Mouse (Mus musculus): ENCODE results near the gene Hist2h3c2.
"Not testable (repeated sequence)": the region's sequence is repeated elsewhere in the genome, so short reads cannot be mapped to it uniquely, and the experiment has no call there.

Gene Hist2h3c2

DNA sequence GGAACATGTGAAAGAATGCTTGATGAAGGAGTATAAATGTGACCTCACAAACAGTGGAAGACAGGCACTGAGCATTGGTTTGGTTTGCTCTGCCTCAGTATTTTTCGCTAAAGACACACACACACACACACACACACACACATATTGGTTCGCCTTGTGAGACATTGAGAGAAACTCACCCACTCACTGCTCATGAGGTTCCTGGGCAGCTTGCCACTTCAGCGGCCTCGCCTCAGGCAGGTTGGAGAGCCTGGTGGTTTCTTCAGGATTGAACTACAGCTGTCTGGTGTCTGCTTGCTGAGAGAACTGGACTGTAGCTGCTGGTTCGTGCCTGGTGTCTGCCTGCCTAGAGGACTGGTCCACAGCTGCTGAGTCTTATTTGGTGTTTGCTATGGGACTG, 21.3 kb upstream of the Hist2h3c2 start:
- no peak for DNase-seq (ENCODE audit: low read depth, low spot score)

DNA sequence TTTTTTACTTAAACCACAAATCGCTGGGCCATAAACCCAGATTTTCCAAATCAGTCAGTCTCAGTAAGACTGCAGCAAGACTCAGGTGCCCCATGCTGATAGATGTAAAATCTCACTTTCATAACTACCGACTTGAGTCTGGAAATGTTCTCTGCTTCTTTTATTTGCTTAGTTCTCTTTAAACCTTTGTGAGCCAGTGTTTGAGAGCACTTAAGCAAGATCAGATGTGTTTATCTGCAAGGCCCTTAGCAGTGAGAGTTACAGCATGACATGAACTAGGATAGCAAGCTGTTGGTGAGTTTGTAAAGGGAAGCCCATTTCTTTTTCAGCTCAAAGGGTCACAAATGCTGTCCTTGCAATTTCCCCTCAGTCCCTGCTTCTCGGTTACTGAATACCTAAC, 18.3 kb upstream of the Hist2h3c2 start:
- DNase-seq (ENCODE audit: low read depth, low spot score): no peak

DNA sequence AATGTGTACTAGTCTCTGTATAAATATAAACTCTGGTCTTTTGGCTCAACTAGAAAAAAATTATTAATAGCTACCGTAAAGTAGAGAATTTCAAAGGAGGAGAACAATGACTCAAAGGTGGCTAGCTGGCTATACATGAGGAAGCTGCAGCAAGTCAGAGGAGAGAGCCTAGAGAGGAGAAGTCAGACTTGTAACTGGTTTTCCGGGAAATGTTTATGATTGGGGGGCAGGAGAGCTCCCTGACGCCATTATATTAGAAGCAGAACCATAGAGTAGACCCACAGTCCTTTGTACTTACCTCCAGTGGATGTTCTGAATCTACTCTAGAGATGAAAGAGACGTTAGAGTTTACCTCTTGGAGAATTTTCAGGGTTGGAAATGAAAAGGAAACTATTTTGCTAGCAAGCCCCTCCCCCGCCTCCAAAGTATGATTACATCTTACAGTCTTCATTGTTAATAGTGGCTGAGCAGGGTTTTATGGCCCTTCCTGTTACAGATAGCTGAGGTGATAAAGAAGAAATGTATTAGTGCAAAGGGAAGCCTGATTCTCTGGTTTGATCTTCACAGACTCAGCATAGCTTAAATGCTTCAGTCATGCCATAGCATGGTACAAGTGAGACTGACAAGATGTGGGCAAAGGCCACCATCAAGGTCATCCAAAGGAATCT, 17.1 kb upstream of the Hist2h3c2 start:
- no peak for DNase-seq (ENCODE audit: low read depth, low spot score)

DNA sequence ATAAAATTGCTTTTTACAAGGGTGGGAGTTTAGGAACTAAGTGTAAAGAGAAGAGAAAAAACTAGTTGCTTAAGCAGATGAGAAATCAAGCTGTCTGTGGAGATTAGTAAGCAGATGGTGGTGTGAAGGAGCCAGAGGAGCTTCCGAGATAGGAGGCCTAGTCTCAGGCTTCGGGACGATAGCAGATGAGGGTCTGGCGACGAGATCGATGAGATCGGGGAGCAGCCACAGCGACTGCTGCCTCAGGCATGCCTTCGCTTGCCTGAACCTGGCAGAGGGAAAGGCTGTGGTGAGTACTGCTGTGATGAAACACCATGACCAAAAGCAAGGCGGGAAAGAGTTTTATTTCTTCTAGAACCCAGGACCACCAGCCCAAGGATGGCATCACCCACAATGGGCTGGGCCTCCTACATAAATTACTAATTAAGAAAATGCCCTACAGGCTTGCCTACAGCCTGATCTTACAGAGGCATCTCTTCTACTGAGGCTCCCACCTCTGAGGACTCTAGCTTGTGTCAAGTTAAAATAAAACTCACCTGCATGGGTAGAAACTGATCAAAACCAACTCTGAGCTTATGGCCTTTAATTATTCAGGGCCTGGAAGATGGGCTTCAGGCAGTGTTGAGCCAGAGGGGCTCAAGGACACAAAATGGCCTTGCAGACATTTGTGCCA, 15.9 kb upstream of the Hist2h3c2 start:
- peak; percentile 81 for DNase-seq (ENCODE audit: low read depth, low spot score)

DNA sequence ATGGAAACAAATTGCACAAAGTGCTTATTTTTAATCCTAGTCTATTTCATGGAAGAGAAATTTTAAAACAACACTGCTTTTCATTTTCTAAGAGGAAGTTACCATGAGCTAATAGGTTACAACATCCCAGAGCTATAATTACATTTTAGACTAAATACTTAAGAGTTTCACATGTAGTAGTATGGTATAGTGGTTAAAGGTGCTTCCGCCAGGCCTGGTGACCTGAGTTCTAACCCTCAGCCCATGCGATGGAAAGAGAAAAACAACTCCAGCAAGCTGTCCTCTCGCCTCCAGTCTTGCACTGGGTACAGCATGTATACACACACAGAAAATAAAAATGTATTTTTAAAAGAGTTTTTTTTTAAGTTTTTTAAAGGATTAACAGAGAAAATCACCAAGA, 12.9 kb upstream of the Hist2h3c2 start:
- DNase-seq (ENCODE audit: low read depth, low spot score): no peak

DNA sequence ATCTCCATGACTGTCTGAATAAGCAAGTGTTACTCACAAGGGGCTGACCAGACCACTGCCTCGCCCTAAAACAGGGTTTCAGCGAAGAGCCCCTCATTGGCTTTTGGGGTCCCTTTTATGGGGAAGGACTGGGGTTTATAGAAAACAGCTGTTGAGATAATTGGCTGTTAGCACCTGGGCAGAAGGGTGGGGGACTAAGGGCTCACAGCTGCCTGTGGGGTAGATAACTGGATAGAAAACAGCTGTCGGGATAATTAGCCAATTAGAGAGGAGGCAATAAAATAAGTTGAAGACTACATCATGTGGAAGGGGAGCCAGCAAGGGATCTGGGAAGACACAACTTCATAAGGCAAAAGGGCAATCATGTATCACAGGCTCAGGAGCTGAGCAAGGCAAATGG, 12.0 kb upstream of the Hist2h3c2 start:
- DNase-seq (ENCODE audit: low read depth, low spot score): no peak

DNA sequence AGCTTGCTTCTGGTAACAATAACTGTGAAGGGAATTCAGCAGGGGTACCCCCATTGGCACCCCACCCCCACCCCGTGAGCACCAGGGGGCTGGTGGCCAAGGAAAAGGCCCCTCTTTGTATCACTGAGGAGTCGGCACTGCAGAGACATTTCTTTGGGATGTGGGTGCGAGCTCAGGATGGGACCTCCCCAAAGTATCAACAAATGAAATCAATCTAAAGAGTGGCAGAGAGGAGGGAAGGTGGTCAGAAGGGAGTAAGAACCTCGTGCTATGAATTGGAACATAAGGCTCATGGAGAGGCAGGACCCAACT, 10.1 kb upstream of the Hist2h3c2 start:
- no peak for DNase-seq (ENCODE audit: low read depth, low spot score)

DNA sequence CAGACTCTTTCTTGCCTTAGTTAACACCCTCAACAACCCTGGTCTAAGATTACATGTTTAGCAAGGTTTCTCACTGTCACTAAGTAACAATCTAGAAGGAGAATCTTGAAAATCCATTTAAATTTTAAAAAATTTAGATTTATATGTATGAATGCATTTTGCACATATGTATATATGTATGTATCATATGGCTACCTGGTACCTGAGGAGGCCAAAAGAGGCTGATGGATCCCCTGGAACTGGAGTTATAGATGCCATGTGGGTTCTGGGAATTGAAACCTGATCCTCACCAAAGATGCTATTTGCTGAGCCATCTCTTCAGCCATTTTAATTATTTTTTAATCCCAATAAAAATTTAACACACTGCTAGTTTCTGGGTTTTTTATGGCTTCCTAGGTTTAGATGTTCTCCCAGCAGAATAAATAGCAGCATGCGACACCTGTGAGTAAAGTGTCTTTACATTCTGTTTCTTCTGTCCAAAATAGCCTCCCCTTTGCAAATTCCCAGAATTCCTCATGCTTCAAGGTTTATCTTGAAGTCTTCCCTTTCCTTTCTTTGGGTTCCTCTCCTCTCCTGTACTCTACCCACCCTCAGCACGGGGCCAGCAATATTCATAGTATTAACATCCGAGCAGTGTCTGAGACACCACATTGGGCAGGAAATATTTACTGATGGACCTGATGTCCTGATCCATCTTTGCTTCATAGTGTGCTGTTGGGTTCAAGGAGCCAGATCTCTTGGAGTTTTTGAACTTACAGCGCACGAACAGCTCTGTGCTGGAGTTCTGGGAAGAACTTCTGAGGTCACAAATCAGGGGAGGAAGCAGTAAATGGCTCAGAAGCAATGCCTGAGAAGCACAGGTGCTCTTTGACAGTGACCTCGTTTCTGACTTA, 9.5 kb upstream of the Hist2h3c2 start:
- DNase-seq (ENCODE audit: low read depth, low spot score): peak; percentile 24

DNA sequence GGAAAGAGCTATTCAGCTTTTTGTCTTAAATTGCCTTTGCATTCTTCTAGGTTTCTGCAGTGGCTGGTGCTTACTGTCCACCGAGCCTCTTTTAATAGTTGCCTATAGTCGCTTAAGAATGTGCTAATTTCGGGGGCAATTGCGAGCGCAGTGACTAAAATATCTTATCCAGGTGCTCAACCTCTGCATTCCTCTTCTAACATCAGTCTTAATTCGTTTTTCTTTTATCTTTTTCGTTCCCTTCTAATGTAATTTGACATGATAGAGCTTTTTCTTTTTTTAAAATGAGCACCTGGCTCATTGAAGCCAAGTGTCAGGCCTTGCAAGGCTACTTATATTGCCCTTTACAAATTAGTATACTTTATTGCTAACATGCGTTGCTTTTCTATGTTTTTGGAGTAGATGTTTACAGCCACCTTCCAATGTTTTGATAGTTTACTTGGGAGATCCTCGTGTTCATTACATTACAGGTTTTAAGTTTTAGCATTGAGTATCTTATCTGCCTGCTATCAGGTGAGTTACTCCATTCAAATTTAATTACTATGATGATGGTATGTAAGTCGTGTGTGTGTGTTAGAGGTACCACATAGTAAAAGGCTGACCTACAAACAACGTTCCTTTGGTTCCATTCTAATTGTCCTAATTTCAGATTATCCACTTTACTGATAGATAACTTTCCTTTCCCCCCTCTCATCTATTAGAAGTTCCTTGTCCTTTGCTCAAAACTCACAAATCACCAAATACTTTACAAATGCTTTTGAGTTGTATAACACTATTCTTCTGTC, 8.6 kb upstream of the Hist2h3c2 start:
- DNase-seq (ENCODE audit: low read depth, low spot score): peak; percentile 54

DNA sequence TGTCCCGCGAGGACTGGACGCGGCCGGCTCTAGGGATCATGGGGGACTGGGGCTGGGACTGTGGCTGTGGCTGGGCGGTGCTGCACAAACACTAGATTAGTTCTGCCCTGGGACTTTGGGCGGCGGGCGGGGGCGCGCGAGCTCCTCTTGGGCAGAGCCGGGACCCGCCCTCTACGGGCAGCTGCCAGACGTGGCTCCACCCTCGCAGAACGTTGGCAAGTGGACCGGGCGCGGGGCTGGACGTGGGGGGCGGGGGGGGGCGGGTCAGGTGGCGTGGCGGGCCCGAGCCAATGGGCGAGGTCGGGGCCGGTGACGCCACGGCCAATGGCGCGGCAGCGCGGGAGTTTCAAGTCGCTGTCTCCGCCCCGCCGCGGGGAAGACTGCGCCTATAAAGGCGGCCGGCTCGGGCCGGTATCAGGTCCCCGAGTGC, 7.5 kb upstream of the Hist2h3c2 start, which contains the start of gene Hist2h3c1:
TSS of gene Hist2h3c1 (plus strand) at position 259 of the 430 bp plus-strand sequence.
- DNase-seq (ENCODE audit: low read depth, low spot score): not testable (repeated sequence)

DNA sequence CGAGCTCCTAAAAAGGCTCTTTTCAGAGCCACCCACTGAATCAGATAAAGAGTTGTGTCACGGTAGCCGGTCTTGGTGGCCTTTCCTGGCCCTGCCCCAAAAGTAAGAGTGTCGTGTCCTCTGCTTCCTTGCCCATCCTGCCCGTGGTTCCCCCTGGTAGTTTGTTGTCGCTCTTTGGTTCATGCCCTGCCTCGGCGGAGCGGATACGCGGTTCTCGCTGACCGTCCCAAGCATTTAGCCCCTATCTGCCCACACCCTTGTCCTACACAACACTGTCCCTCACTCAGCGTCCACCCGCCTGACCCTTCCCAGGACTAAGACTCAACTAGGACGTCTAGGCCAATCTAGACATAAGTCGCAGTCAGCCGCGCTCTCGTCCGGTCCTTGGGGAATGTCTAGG, 7.1 kb upstream of the Hist2h3c2 start:
- not testable (repeated sequence) for DNase-seq (ENCODE audit: low read depth, low spot score)

DNA sequence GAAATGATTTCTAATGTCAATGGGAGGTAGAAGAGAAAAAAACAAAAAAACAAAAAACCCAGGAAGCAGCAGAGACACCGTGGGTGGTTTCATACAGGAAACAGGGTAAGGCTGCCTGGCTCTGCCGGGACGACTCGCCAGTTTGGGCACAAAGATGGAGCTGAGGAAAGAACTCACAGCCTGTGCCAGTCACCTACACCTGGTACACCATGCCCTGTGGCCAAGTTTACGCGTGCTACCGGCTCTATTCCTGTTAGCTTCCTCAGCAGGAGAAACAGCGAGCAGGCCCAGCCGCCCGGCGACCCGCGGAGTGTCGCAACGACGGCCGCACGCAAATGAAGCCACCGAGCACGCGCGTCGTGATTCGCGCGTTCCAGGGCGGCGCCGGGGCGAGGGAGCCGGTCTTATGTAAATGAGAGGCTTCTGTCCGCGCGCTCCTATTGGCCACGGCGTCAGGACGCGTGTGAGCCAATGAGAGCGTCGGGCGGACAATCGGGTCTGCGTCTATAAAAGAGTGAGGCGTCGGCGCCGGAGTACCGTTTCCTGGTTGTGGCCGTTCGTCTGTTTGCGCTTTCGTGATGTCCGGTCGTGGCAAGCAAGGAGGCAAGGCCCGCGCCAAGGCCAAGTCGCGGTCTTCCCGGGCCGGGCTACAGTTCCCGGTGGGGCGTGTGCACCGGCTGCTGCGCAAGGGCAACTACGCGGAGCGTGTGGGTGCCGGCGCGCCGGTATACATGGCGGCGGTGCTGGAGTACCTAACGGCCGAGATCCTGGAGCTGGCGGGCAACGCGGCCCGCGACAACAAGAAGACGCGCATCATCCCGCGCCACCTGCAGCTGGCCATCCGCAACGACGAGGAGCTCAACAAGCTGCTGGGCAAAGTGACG, 6.3 kb upstream of the Hist2h3c2 start, which contains the start of gene Hist2h2aa1:
TSS of gene Hist2h2aa1 (plus strand) at position 495 of the 884 bp plus-strand sequence.
- peak; percentile 83 for DNase-seq (ENCODE audit: low read depth, low spot score)

DNA sequence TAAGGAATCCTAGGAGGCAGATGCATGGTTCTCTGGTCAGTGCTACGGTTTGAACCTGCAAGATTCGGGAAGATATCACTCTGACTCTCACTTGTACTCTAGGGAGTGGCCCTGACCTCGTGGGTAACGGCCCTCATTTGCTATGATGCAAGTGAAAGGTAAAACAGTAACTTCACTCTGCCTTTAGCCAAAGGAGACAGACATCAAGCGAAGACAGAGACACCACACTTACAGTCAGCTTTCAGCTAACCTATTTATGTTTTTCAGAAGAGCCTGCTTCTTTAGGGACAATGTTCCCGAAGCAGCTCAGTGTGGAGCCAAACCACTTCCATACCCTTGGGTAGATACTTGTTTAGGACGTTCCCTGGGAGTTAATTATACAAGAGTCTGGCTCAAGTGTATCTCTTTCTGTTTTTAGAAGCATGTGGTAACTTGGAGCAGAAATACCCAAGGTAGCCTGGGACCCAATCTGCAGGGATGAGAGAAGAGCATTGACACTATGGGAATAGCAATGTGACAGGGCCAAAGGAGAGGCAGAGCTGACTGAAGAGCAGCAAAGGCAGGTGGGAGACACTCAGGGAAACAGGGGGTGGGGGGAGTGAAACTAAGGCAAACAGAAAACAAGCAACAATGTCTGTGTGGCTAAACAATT, 5.1 kb upstream of the Hist2h3c2 start:
- DNase-seq (ENCODE audit: low read depth, low spot score): peak; percentile 23

DNA sequence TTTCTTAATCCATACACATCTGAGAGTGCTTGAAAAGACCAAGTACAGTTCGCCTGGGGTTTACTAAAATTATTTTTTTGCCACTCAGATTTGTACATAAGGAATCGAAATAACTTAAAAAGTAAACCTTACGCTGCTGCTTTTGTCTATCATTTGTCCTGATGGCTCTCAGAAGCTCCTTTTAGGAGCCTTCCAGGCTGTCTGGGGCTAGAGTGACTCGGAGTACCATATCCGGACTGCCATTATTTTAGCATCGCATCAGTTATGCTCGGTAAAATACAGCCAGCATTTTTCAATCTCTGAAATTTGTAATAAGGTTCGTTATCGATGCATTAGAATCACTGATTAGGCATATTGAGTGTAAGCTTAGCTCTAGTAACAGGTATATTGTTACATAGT, 1.9 kb upstream of the Hist2h3c2 start:
- no peak for DNase-seq (ENCODE audit: low read depth, low spot score)

DNA sequence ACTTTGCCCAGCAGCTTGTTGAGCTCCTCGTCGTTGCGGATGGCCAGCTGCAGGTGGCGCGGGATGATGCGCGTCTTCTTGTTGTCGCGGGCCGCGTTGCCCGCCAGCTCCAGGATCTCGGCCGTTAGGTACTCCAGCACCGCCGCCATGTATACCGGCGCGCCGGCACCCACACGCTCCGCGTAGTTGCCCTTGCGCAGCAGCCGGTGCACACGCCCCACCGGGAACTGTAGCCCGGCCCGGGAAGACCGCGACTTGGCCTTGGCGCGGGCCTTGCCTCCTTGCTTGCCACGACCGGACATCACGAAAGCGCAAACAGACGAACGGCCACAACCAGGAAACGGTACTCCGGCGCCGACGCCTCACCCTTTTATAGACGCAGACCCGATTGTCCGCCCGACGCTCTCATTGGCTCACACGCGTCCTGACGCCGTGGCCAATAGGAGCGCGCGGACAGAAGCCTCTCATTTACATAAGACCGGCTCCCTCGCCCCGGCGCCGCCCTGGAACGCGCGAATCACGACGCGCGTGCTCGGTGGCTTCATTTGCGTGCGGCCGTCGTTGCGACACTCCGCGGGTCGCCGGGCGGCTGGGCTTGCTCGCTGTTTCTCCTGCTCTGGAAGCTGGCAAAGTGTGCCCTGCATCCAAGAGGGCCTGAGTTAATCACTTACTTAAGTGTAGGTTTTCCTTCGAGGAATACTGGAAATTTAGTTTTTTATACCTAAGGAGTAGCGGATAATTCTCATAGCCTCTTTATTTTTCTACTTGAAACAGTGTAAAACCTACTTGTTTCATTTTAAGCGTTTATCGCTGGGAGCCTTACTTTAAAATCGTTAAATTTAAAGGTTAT, 1.2 kb upstream of the Hist2h3c2 start, which contains the start of gene Hist2h2aa2:
TSS of gene Hist2h2aa2 (minus strand) at position 328 of the 850 bp plus-strand sequence.
- peak; percentile 66 for DNase-seq (ENCODE audit: low read depth, low spot score)

DNA sequence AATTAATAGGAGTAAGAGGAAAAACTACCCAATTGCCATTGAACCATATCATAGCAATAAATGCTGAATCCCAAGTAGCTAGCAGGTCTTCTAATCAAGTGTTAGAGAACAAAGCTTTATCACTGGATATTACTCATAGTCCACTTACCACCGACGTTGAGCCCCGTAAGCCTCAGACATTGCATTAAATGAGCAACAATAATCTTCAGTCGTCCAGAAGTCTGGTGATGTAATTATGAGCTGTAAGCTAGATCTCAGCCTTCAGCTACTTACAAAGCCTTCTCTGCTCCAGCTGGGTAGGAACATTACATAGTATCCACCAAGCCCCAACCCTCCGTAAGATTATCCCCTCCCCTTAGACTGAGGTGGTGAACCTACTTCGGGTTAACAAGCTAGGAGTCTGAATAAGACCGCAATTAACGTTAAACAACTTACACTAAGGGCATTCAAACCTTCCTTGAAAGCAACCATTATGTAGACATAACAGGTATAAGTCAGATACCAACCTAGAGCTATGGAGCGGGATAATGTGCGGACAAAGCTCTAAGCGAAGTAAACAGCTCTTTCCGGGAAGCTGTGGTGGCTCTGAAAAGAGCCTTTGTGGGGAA, 919 bp downstream of the Hist2h3c2 start:
- DNase-seq (ENCODE audit: low read depth, low spot score): peak; percentile 75

DNA sequence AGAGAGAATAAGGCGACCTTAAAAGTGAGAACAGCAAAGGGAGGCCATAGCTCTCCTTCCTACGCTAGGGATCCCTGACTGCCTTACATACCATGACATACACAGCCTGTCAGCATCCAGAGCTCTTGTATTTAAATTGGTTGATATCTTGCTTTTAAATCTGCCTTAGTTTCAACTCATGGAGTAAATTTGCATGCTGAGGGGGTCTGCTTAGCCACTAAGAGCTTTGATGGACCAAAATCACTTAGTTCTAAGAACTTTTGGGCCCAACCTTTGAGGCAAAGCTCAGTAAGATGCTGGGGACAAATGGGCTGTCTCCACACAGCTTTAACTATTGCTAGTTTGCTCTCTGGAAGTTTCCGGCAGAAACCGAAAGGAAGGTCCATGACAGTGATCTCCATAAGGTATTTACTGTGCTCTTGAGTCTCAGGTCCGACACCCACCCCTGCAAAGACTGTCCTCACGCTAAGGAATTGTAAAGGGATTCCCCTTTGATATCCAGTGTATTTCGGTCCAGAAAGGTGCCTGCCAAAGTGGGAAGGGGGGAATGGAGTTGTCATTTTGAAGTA, 1.5 kb downstream of the Hist2h3c2 start:
- peak; percentile 49 for DNase-seq (ENCODE audit: low read depth, low spot score)

DNA sequence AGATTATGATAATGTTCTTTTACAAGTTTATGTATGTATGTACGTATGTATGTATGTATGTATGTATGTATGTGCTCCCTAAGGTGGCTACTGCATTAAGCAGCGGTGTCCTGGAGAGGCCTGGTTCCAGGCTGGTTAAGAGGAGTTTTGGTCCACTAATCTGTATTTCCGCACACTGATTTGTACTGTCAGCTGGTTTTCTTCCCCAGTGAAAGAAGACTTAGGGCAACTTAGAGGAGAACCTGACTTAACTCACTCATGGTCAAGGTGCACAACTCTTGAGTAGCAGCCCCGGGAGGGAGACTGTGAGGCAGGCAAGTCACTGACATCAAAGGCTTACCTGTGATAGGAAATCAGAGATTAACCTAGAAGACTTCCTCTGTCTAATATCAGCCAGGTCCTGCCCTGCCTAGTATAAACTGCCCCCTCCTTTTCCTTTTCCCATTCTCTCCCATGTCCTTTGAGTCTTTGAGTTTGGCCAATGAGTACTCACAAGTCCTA, 2.0 kb downstream of the Hist2h3c2 start:
- no peak for DNase-seq (ENCODE audit: low read depth, low spot score)
